Mouse (Mus musculus) MEL (cell line): ENCODE data around the gene Tro. TPM values are rescaled to one million over a fixed set of nuclear protein-coding genes. Genes with fewer than 3 reads are reported as not detected.

Experiments used
- DNase-seq: peaks from one replicate; pipeline ENCODE4 v3.0.0; 2011; ENCODE audit warnings: low read depth, low spot score
- H3K27ac ChIP-seq: 2 replicates; pipeline ENCODE4 v1.5.1; 2012; ENCODE audit warnings: low read depth, mild to moderate bottlenecking, control low read depth, low read length, moderate library complexity; ENCODE audit not compliant: control insufficient read depth
- H3K27me3 ChIP-seq, 2 experiments: fragments of 150-350 bp in 1 of 2; sonication (generic) in 1 of 2; 2 replicates each; pipeline ENCODE4 v1.6.1; 2012; ENCODE audit warnings: low read length in 2 of 2, mild to moderate bottlenecking in 2 of 2, improper control_type of control experiment in 1 of 2, moderate library complexity in 1 of 2; ENCODE audit not compliant: insufficient read depth in 2 of 2, control insufficient read depth in 1 of 2
- H3K36me3 ChIP-seq, 2 experiments: 2 replicates each; pipeline ENCODE4 v1.6.1; 2012 to 2014; ENCODE audit warnings: low read length in 2 of 2, improper control_type of control experiment in 1 of 2, inconsistent platforms in 1 of 2, mild to moderate bottlenecking in 1 of 2; ENCODE audit not compliant: insufficient read depth in 2 of 2, control insufficient read depth in 1 of 2
- H3K4me1 ChIP-seq, 2 experiments: fragments of 150-350 bp in 1 of 2; sonication (generic) in 1 of 2; 2 replicates each; pipeline ENCODE4 v1.6.1; 2012; ENCODE audit warnings: low read length in 2 of 2, improper control_type of control experiment in 1 of 2, mild to moderate bottlenecking in 1 of 2; ENCODE audit not compliant: insufficient read depth in 2 of 2, control insufficient read depth in 1 of 2
- H3K4me3 ChIP-seq, 2 experiments: fragments of 150-350 bp in 1 of 2; sonication (generic) in 1 of 2; 2 replicates each; pipeline ENCODE4 v1.5.1; 2012; ENCODE audit warnings: low read depth in 2 of 2, low read length in 2 of 2, mild to moderate bottlenecking in 2 of 2, moderate library complexity in 2 of 2, control low read depth in 1 of 2, improper control_type of control experiment in 1 of 2; ENCODE audit not compliant: control insufficient read depth in 1 of 2, insufficient read depth in 1 of 2
- H3K79me2 ChIP-seq: 2 replicates; pipeline ENCODE4 v1.6.1; 2012; ENCODE audit warnings: mild to moderate bottlenecking, low read length, moderate library complexity; ENCODE audit not compliant: control insufficient read depth, poor library complexity, insufficient read depth
- H3K9ac ChIP-seq: 2 replicates; pipeline ENCODE4 v1.6.1; 2012; ENCODE audit warnings: low read depth, mild to moderate bottlenecking, control low read depth, low read length, moderate library complexity; ENCODE audit not compliant: control insufficient read depth, poor library complexity, severe bottlenecking
- H3K9me3 ChIP-seq: fragments of 150-350 bp; sonication (generic); replicated peaks from 2 replicates; pipeline ENCODE4 v1.6.1; 2012; ENCODE audit warnings: mild to moderate bottlenecking, low read length, improper control_type of control experiment, moderate library complexity; ENCODE audit not compliant: insufficient read depth
- CHD2 ChIP-seq: IDR thresholded peaks from 2 replicates; pipeline ENCODE4 v1.6.1; 2011; ENCODE audit warnings: low read length, improper control_type of control experiment
- E2F4 ChIP-seq: IDR thresholded peaks from 2 replicates; pipeline ENCODE4 v1.6.1; 2011; ENCODE audit warnings: low read depth, low read length, improper control_type of control experiment, borderline replicate concordance
- EP300 ChIP-seq, 2 experiments: IDR thresholded peaks; 2 replicates each; pipeline ENCODE4 v1.6.1; 2011; ENCODE audit warnings: improper control_type of control experiment in 2 of 2, low read length in 2 of 2, low read depth in 1 of 2, mild to moderate bottlenecking in 1 of 2
- ETS1 ChIP-seq: IDR thresholded peaks from 2 replicates; pipeline ENCODE4 v1.6.1; 2012; ENCODE audit warnings: low read depth, mild to moderate bottlenecking, inconsistent platforms, low read length, improper control_type of control experiment, moderate library complexity
- GABPA ChIP-seq: IDR thresholded peaks from 2 replicates; pipeline ENCODE4 v1.6.1; 2012; ENCODE audit warnings: low read depth, mild to moderate bottlenecking, inconsistent platforms, low read length, improper control_type of control experiment, moderate library complexity
- GATA1 ChIP-seq: IDR thresholded peaks from 2 replicates; pipeline ENCODE4 v1.6.1; 2011; ENCODE audit warnings: low read depth, low read length, improper control_type of control experiment
- HCFC1 ChIP-seq: IDR thresholded peaks from 2 replicates; pipeline ENCODE4 v1.6.1; 2012; ENCODE audit warnings: low read depth, mild to moderate bottlenecking, inconsistent platforms, low read length, improper control_type of control experiment, moderate library complexity
- KAT2A ChIP-seq: conservative IDR thresholded peaks from 2 replicates; pipeline ENCODE4 v1.6.1; 2012; ENCODE audit warnings: low read depth, low read length, improper control_type of control experiment, inconsistent platforms
- MAFK ChIP-seq: IDR thresholded peaks from 2 replicates; pipeline ENCODE4 v1.6.1; 2011; ENCODE audit warnings: low read depth, mild to moderate bottlenecking, low read length, improper control_type of control experiment, borderline replicate concordance
- MAX ChIP-seq: IDR thresholded peaks from 2 replicates; pipeline ENCODE4 v1.6.1; 2011; ENCODE audit warnings: low read length, improper control_type of control experiment
- MAZ ChIP-seq: IDR thresholded peaks from 2 replicates; pipeline ENCODE4 v1.6.1; 2012; ENCODE audit warnings: low read depth, mild to moderate bottlenecking, inconsistent platforms, low read length, improper control_type of control experiment
- MEF2A ChIP-seq: IDR thresholded peaks from 2 replicates; pipeline ENCODE4 v1.6.1; 2014; ENCODE audit warnings: low read depth, mild to moderate bottlenecking, inconsistent platforms, low read length, improper control_type of control experiment; ENCODE audit not compliant: poor library complexity, insufficient replicate concordance, severe bottlenecking; ENCODE audit errors: extremely low read depth
- MXI1 ChIP-seq: IDR thresholded peaks from 2 replicates; pipeline ENCODE4 v1.6.1; 2011; ENCODE audit warnings: mild to moderate bottlenecking, low read depth, low read length, improper control_type of control experiment
- MYC ChIP-seq: IDR thresholded peaks from 2 replicates; pipeline ENCODE4 v1.6.1; 2011; ENCODE audit warnings: low read depth, mild to moderate bottlenecking, low read length, improper control_type of control experiment, moderate library complexity
- NRF1 ChIP-seq: IDR thresholded peaks from 2 replicates; pipeline ENCODE4 v1.6.1; 2014; ENCODE audit warnings: low read depth, mild to moderate bottlenecking, inconsistent platforms, low read length, improper control_type of control experiment, moderate library complexity; ENCODE audit not compliant: poor library complexity, insufficient read depth, severe bottlenecking
- POLR2A ChIP-seq, 2 experiments: IDR thresholded peaks; 2 replicates each; pipeline ENCODE4 v1.6.1; 2011 to 2012; ENCODE audit warnings: low read length in 2 of 2, mild to moderate bottlenecking in 2 of 2, control low read depth in 1 of 2, improper control_type of control experiment in 1 of 2, low read depth in 1 of 2, moderate library complexity in 1 of 2; ENCODE audit not compliant: control insufficient read depth in 1 of 2, insufficient read depth in 1 of 2, poor library complexity in 1 of 2
- POLR2AphosphoS2 ChIP-seq: IDR thresholded peaks from 2 replicates; pipeline ENCODE4 v1.6.1; 2011; ENCODE audit warnings: low read length, improper control_type of control experiment
- POLR2AphosphoS5 ChIP-seq: IDR thresholded peaks from 2 replicates; pipeline ENCODE4 v1.6.1; 2012; ENCODE audit warnings: low read depth, borderline replicate concordance, mild to moderate bottlenecking, inconsistent platforms, low read length, moderate library complexity, mixed read lengths
- RCOR1 ChIP-seq: IDR thresholded peaks from 2 replicates; pipeline ENCODE4 v1.6.1; 2012; ENCODE audit warnings: low read depth, mild to moderate bottlenecking, inconsistent platforms, low read length, improper control_type of control experiment
- SIN3A ChIP-seq: IDR thresholded peaks from 2 replicates; pipeline ENCODE4 v1.6.1; 2012; ENCODE audit warnings: low read length, improper control_type of control experiment, inconsistent platforms
- TAL1 ChIP-seq: IDR thresholded peaks from 2 replicates; pipeline ENCODE4 v1.6.1; 2012; ENCODE audit warnings: mild to moderate bottlenecking, inconsistent platforms, low read length, moderate library complexity, mixed read lengths
- TBP ChIP-seq: IDR thresholded peaks from 2 replicates; pipeline ENCODE4 v1.8.0; 2011; ENCODE audit warnings: low read depth, low read length, improper control_type of control experiment
- TCF12 ChIP-seq: IDR thresholded peaks from 2 replicates; pipeline ENCODE4 v1.6.1; 2014; ENCODE audit warnings: low read depth, mild to moderate bottlenecking, inconsistent platforms, low read length, improper control_type of control experiment, moderate library complexity
- USF1 ChIP-seq: IDR thresholded peaks from 2 replicates; pipeline ENCODE4 v1.6.1; 2014; ENCODE audit warnings: low read depth, mild to moderate bottlenecking, inconsistent platforms, low read length, improper control_type of control experiment, moderate library complexity
- ZC3H11A ChIP-seq: IDR thresholded peaks from 2 replicates; pipeline ENCODE4 v1.6.1; 2012; ENCODE audit warnings: low read depth, mild to moderate bottlenecking, inconsistent platforms, low read length, improper control_type of control experiment
- ZMIZ1 ChIP-seq: IDR thresholded peaks from 2 replicates; pipeline ENCODE4 v1.6.1; 2012; ENCODE audit warnings: low read depth, mild to moderate bottlenecking, inconsistent platforms, low read length, improper control_type of control experiment, moderate library complexity
- polyA plus RNA-seq, 2 experiments: library from polyadenylated mRNA; stranded (reverse) in 1 of 2; unstranded in 1 of 2; fragments of >175 nt in 1 of 2; fragments of >200 nt in 1 of 2; gene quantifications; 2 replicates each; pipeline versions ENCODE4 v1.2.1 to v1.2.4; 2012; ENCODE audit warnings: low replicate concordance in 2 of 2, low read depth in 1 of 2; ENCODE audit not compliant: insufficient read length in 2 of 2, insufficient read depth in 1 of 2, missing spikeins in 1 of 2
- total RNA-seq: library from RNA; depleted of rRNA; stranded (reverse); fragments of 300-350 nt; gene quantifications from 2 replicates; pipeline ENCODE4 v1.2.3, GENCODE M21; 2012

The Tro gene
- total and polyA plus RNA-seq, 3 experiments, result 0.04 TPM; not detected in 2

DNA sequence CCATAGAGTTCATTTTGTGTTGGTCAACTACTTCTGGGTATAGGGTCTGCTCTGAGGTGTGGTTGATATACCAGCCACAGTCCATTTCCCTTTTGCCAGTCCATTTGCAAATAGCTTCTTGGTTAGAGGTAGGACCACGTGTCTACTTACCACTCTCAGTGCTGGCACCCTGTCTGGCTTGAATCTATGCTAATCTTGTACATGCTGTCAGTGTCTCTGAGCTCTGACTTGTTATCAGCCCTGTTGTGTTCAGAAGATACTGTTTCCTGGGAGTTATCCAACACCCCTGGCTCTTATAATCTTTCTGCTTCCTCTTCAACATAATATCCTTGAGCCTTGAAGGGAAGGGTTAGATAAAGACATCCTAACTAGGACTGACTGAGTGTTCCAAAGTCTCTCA, 21.0 kb downstream of the Tro start:
- no peaks in the 10 kb centered on the region for H3K27me3 ChIP-seq
- peaks cover 0 to 10% of the 10 kb centered on the region in 2 experiments; a peak in 2 of 4 replicates for H3K36me3 ChIP-seq
- H3K79me2 ChIP-seq, result no peaks in the 10 kb centered on the region
- H3K4me1 ChIP-seq, result peaks cover 0 to 4% of the 10 kb centered on the region in 2 experiments; a peak in 3 of 4 replicates
- peak; percentile 80 for DNase-seq
- H3K27ac ChIP-seq, result peak overlapping the region; percentile 43; the same call in 1 of the 2 replicates
- H3K4me3 ChIP-seq, result no peak overlapping the region
- no peak overlapping the region for H3K9ac ChIP-seq
- no peaks in the 10 kb centered on the region for H3K9me3 ChIP-seq
- TF ChIP-seq MAFK, result no peak
- no peak for TF ChIP-seq HCFC1
- no peak for TF ChIP-seq CHD2
- no peak for TF ChIP-seq MEF2A
- peak; percentile 65; the same call in 1 of the 2 replicates for TF ChIP-seq SIN3A
- peak; percentile 82 for TF ChIP-seq USF1
- no peak for TF ChIP-seq ZC3H11A
- no peak for TF ChIP-seq TBP
- TF ChIP-seq POLR2A (IDR thresholded peaks at IDR 0.05; ENCODE audit: control insufficient read depth in 1 of 2, insufficient read depth in 1 of 2, low read depth in 1 of 2, low read length in 2 of 2, poor library complexity in 1 of 2), result no peak
- TF ChIP-seq TCF12, result peak; percentile 94
- TF ChIP-seq KAT2A, result no peak
- TF ChIP-seq RCOR1, result peak; percentile 97
- TF ChIP-seq E2F4, result no peak
- peak; percentile 90 for TF ChIP-seq MAX
- no peak for TF ChIP-seq GABPA
- peak; percentile 92 for TF ChIP-seq MXI1
- TF ChIP-seq NRF1, result no peak
- TF ChIP-seq MYC, result peak; percentile 88
- peak; percentile 97 for TF ChIP-seq GATA1
- TF ChIP-seq POLR2AphosphoS2, result no peak
- no peak for TF ChIP-seq ZMIZ1
- peak; percentile 91 to 93 for TF ChIP-seq EP300 (IDR thresholded peaks at IDR 0.05; ENCODE audit: low read depth in 1 of 2, low read length in 2 of 2)
- TF ChIP-seq MAZ, result no peak
- no peak for TF ChIP-seq POLR2AphosphoS5
- TF ChIP-seq ETS1, result peak; percentile 61; the same call in 1 of the 2 replicates
- TF ChIP-seq TAL1, result peak; percentile 38
